Mouse (Mus musculus): ENCODE measurements at regions not wholly inside any gene's neighbourhood (a gene's known extent, or its start where the extent isn't known, plus 50 kb on each side); places are given as distances from the start of the nearest gene placed in this dataset.

DNA sequence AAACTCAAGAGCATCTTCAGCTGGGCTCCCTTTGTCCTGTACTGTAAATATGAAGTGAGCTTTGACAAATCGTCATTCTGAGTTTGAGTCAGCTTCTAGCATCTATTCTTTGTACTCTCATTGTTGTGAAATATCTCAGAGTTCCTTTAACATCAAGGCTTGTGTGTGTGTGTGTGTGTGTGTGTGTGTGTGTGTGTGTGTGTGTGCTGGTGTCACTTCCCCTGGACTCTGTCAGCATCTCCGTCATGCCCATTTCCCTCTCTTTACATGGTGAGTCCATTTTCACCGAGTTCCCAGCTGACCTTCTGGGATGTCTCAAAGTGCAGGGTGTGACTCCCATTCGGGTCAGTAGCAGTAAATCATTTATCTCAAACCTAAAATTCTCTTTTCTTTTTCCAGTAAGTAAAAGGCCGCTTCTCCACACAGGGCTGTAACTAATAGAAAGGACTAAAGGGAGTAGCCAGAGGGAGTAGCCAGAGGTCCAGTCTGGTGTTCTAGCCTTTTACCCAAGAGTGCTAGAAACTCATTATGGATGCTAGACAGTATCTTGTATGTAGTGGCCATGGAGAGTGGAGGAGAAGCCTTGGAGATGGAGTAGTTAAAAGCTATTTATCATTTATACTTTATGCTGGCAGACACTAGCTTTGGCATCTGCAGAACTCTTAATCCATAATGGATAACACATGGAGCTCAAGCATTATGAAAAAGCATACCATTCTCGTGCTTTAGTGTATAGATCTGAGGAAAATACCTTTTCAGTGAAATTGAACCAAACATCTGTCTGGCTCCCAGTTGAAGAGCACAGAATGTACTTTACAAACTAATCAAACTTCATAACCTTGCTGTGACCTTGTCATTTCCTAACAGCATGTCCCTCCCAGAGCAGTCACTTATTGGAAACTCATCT, 85.6 kb upstream of the Thbs1 start:
- DNase-seq (ENCODE audit: low read depth in 2 of 2, low spot score in 2 of 2), result no peak

DNA sequence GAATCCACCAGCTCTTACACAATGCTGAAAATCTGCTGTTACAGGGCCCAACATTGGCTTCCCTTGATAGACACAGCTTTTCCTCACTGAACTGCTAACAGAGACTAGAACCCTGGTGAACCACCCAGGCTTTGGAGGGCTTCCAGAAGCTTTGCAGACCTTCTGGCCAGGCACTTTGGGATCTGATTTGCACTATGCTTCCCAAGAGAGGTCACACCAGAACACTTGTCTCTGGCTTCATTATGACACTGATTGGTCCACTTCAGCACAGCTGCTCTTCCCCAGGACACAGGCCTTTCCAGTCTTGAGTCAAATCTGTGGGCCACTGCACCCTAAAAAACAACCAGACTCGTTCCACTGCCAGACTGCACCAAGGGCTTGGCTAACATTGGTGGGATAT, 82.8 kb upstream of the Thbs1 start:
- DNase-seq (ENCODE audit: low read depth in 2 of 2, low spot score in 2 of 2), result no peak

DNA sequence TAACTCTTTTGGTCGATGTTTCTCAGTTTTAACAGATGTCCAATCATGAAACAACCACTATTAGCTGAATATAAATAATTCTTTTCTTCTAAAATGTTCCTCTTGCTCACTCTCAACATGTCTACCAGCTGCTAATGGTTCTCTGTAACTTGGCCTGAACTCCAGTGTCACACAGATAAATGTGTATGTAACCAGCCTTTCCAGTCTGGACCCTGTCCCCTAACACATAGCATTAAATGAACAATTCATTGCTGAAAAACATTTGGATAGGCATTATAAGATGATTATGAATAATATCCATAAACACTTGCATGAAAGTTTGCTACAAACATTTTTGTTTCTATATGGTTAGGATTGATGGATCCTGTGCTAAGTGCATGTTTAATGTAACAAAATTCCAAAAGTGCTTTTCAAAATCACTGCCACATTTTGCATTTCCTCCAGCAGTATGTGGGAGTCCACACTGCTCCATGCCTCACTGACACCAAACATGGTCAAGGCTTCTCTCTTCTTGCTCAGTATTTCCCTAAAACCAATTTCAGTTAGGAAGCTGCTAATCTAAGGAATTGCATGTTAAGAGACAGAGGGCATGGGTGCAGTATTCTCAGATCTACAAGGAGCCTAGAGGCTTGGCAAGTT, 82.1 kb upstream of the Thbs1 start:
- no peak for DNase-seq (ENCODE audit: low read depth in 2 of 2, low spot score in 2 of 2)

DNA sequence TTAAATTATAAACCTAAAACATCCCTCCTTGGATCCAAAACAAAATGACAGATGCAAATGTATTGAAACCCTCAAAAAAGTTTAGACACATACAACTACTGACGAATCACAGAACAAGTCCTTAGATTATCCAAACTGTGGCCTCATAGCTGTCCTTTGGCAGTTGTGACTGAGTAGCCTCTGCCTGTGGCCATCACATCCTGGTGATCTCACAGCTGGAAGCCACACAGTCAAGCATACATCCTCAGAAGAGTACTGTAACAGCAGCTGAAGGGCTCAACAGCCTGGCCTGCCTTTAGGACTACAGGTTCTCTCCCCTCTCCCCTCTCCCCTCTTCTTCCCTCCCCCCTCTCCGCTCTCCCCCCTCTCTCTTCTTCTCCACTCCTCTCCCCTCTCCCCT, 80.0 kb upstream of the Thbs1 start:
- no peak for DNase-seq (ENCODE audit: low read depth in 2 of 2, low spot score in 2 of 2)

GRCm38 (mm10) chr2:118033377-118033776, 78.3 kb upstream of the Thbs1 start:
- no peak for DNase-seq (ENCODE audit: low read depth in 2 of 2, low spot score in 2 of 2)

DNA sequence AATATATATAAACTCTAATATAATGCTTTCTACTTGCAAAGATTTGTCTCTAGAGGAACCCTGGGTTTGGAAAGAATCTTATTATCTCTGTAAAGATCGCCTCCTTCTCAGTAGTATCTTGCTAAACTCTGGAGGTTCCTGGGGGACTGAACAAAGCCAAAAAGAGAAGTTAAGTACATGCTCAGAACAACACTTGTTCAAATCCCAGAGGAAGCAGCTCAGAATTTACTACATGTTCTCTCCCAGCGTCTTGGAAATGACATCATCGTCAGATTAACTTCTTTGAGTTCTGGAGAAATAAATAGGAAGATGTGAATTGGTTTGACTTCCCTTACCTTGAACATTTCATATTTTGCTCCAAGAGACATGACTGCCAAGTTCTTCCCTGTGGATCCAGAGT, 77.7 kb upstream of the Thbs1 start:
- no peak for DNase-seq (ENCODE audit: low read depth in 2 of 2, low spot score in 2 of 2)

- DNase-seq (ENCODE audit: low read depth in 2 of 2, low spot score in 2 of 2), result no peak
Observed at GRCm38 (mm10) chr2:118035333-118035732, 76.3 kb upstream of the Thbs1 start.

GRCm38 (mm10) chr2:118038859-118039818, 72.5 kb upstream of the Thbs1 start:
- DNase-seq (ENCODE audit: low read depth in 2 of 2, low spot score in 2 of 2), result no peak

DNA sequence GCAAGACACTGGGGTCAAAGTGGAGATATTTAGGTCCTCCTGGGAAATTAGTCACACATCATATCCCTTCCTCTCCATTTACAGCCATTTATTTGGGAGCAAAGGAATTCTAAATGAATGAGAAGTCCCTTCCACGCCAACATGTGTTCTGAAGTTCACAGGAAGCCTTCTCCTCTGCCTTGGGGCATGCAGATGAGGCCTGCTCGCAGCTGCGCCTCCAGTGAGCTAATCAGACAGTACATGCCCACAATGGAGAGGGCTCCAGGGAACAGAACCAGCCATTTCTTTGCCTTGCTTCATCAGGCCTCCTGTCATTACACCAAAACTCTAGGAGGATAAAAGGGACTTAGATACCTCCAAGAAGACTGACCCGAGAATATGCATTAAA, 71.9 kb upstream of the Thbs1 start:
- no peak for DNase-seq (ENCODE audit: low read depth in 2 of 2, low spot score in 2 of 2)

- no peak for DNase-seq (ENCODE audit: low read depth in 2 of 2, low spot score in 2 of 2)
Observed at GRCm38 (mm10) chr2:118042380-118043055, 69.2 kb upstream of the Thbs1 start.

DNA sequence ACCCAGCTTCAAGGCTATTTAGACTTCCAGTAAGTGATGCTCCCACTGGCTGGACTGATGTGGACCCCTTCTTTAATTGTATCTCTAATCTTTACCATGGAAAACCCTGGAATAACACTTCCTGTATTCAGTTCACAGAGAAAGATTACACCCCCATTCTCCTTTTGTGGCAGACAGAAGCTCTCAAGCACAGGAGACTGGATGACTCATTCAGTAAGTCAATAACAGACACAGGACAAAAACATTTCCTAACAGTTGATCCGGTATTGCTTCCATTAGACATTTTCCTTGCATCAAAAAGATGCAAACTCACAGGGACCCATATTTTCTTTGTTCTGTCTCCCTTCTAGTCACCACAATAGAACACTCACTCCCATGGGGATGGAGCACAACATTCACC, 67.0 kb upstream of the Thbs1 start:
- no peak for DNase-seq (ENCODE audit: low read depth in 2 of 2, low spot score in 2 of 2)

DNA sequence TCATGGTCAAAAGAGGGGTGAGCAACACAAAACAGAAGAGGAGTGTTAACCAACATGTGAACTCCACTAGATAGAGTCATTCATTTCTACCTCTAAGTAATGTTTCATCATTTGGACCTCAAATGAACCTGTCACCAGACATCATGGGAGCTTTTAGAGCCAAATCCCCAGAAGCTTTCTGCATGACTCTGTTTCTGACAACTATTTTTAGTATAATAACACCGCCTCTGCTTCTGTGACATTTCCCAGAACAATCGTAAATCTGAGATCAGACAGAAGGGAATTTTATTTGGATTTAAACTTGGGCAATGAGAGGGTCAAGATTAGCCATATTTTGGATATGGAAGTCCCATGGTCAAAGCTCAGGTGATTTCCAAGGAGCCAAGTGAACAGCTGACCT, 61.4 kb upstream of the Thbs1 start:
- no peak for DNase-seq (ENCODE audit: low read depth in 2 of 2, low spot score in 2 of 2)

GRCm38 (mm10) chr2:118051610-118052009, 60.1 kb upstream of the Thbs1 start:
- DNase-seq (ENCODE audit: low read depth in 2 of 2, low spot score in 2 of 2), result no peak

DNA sequence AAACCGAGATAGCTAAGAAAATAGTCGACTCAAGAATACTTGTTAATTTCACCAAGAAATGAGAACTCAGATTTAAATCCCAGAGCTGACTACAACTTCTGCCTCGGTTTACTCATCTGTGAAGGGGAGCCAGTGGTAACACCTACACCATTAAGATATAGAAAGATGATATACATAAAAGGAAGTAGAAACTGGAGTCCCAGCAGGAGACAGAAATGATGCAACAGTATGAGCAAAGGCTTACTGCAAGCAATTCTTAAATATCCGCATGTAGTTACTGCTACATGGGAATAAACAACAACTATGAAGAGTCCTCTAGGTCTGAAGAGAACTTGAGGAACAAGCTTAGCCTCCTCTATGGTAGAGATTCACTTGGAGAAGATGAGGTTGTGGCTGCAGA, 58.2 kb upstream of the Thbs1 start:
- no peak for DNase-seq (ENCODE audit: low read depth in 2 of 2, low spot score in 2 of 2)

GRCm38 (mm10) chr2:118058654-118059395, 52.9 kb upstream of the Thbs1 start:
- no peak for DNase-seq (ENCODE audit: low read depth in 2 of 2, low spot score in 2 of 2)

DNA sequence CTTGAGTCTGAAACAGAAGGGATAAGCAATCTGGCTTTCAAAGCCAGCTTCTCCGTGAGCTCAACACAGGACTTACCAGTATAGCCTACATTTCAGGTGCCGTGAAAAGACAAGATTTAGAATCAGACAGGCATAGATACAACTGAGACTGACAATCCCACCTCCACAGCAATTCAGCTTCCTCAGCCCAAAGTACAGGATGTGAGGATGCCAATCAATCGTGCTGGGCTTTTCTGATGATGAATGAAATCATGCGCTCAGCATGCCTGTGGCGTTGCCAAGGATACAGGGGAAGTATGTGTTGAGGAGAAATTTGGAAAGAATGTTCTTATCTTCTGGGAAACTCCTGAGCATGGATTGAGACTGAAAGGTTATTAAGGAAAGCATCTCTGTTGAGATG, 50.4 kb upstream of the Thbs1 start:
- no peak for DNase-seq (ENCODE audit: low read depth in 2 of 2, low spot score in 2 of 2)
